Mouse (Mus musculus) E14TG2a.4 (cell line): ENCODE measurements around the gene Gnao1.

Experiments
- CTCF ChIP-seq: conservative IDR thresholded peaks from 2 replicates; pipeline ENCODE4 v1.5.1; 2014; ENCODE audit warnings: low read length
- NANOG ChIP-seq: IDR thresholded peaks from 2 replicates; pipeline ENCODE4 v1.6.1; 2014; ENCODE audit warnings: borderline replicate concordance, low read length, mixed read lengths
- POU5F1 ChIP-seq: IDR thresholded peaks from 2 replicates; pipeline ENCODE4 v1.6.1; 2014; ENCODE audit warnings: low read length, borderline replicate concordance

- TF ChIP-seq CTCF (no peak), POU5F1 (no peak), NANOG (no peak)
Measured at GRCm38 (mm10) chr8:93893556-93893955, 83.8 kb downstream of the Gnao1 start.
